In the genomic region with DNA sequence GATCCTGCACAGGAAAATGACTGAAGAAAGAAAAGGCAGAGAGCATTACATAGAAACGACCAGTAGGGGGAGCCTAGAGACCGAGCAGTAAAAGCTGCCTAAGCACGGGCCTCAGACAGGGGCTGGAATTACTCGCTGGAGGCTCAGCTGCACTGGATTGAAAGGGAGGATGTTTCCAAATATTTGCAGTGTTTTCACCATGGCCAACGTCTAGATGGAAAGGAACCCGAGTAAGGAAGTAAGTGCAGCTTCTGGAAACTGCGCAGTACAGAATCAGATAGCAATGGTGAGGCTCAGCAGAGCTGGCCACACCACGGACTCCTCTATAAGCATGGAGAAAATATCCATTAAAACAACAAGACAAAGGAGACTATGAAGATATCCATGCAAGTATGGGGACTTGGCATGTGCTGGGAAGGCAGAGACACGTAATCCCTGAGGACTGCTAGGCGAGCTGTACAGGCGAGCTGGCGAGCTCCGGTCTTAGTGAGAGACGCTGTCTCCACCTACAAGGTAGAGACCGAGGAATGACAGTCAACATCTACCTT, we compare ENCODE assay signal across 8 mouse cellular contexts.
DNase-seq lines count a peak whose midpoint lies in the region; ATAC-seq and TF ChIP-seq lines count a peak whose summit lies in the region.

No protein-coding gene starts in this region.

- H3K4me2 ChIP-seq in heart, postnatal 0 days (ENCODE audit: low read depth, low read length): no peak overlapping the region
- H3K4me2 ChIP-seq in liver, embryonic 12.5 days: no peak overlapping the region

- no peak overlapping the region for H3K9ac ChIP-seq in ES-Bruce4 (ENCODE audit: low read depth, poor library complexity, severe bottlenecking)
- H3K9ac ChIP-seq in heart, postnatal 0 days (replicated peaks; ENCODE audit: low read depth, low read length): no peak overlapping the region
- no peak overlapping the region for H3K9ac ChIP-seq in liver, embryonic 12.5 days

- no peak overlapping the region for H3K27ac ChIP-seq in ES-Bruce4 (ENCODE audit: insufficient read depth, low read length)
- no peak overlapping the region for H3K27ac ChIP-seq in heart, postnatal 0 days (ENCODE audit: low read depth)
- no peak overlapping the region for H3K27ac ChIP-seq in liver, embryonic 12.5 days

- TF ChIP-seq POLR2A in ES-Bruce4 (IDR thresholded peaks at IDR 0.05; ENCODE audit: insufficient read depth, low read length): no peak

- H3K9me3 ChIP-seq in ES-Bruce4 (replicated peaks; ENCODE audit: control insufficient read depth, insufficient read depth, low read length, poor library complexity, severe bottlenecking): no peaks in the 10 kb centered on the region
- H3K9me3 ChIP-seq in heart, postnatal 0 days (replicated peaks; ENCODE audit: control insufficient read depth, low read length): no peaks in the 10 kb centered on the region
- H3K9me3 ChIP-seq in liver, embryonic 12.5 days (replicated peaks): no peaks in the 10 kb centered on the region

- no peak for TF ChIP-seq EP300 in ES-Bruce4 (IDR thresholded peaks at IDR 0.05; ENCODE audit: insufficient read depth, low read depth, low read length)
- no peak for TF ChIP-seq EP300 in heart, postnatal 0 days (IDR thresholded peaks at IDR 0.05; ENCODE audit: low read depth)

- TF ChIP-seq CTCF in ES-Bruce4 (IDR thresholded peaks at IDR 0.05; ENCODE audit: low read depth, low read length): peak; percentile 66
- peak; percentile 97 for TF ChIP-seq CTCF in heart, postnatal 0 days (IDR thresholded peaks at IDR 0.05; ENCODE audit: low read depth)

- peak; percentile 79 for DNase-seq in brain, embryonic 18.5 days (ENCODE audit: low read depth, low spot score)
- DNase-seq in heart, postnatal 0 days (ENCODE audit: low spot score): peak; percentile 88
- DNase-seq in kidney, postnatal 14 days: peak; percentile 77
- peak; percentile 62 for DNase-seq in neural tube, embryonic 10.5 days (ENCODE audit: extremely low spot score, low spot score)
- peak; percentile 78 for DNase-seq in telencephalon, adult 2 months (ENCODE audit: low read depth, low spot score)

- H3K4me1 ChIP-seq in ES-Bruce4 (ENCODE audit: control insufficient read depth, insufficient read depth, low read length): no peaks in the 10 kb centered on the region
- 0 out of 2 replicates have a peak, but pooled peaks cover 5% of the 10 kb centered on the region for H3K4me1 ChIP-seq in heart, postnatal 0 days (ENCODE audit: control insufficient read depth, insufficient read depth)
- no peaks in the 10 kb centered on the region for H3K4me1 ChIP-seq in liver, embryonic 12.5 days

- WGBS in heart, postnatal 0 days: 45% methylated on average over 15 of the region's 15 CpGs
- 50% methylated on average over 15 of the region's 15 CpGs for WGBS in liver, embryonic 12.5 days (ENCODE audit: insufficient replicate concordance)

- no peaks in the 10 kb centered on the region for H3K27me3 ChIP-seq in ES-Bruce4 (ENCODE audit: control insufficient read depth, insufficient read depth, low read length, poor library complexity, severe bottlenecking)
- no peaks in the 10 kb centered on the region for H3K27me3 ChIP-seq in heart, postnatal 0 days (ENCODE audit: control insufficient read depth, insufficient read depth, low read length)
- H3K27me3 ChIP-seq in liver, embryonic 12.5 days (replicated peaks): no peaks in the 10 kb centered on the region

- ATAC-seq in erythroblast, adult 5-6 weeks (replicated peaks; ENCODE audit: low FRiP score, poor library complexity, severe bottlenecking): 0 out of 2 replicates have a peak, but pooled peaks have one; percentile 71
- ATAC-seq in heart, postnatal 0 days (ENCODE audit: insufficient read depth, low read depth): peak; percentile 75
- ATAC-seq in liver, embryonic 12.5 days: peak; percentile 54

- no peaks in the 10 kb centered on the region for H3K36me3 ChIP-seq in ES-Bruce4 (ENCODE audit: control insufficient read depth, insufficient read depth, low read length, poor library complexity, severe bottlenecking)
- H3K36me3 ChIP-seq in heart, postnatal 0 days (replicated peaks; ENCODE audit: control insufficient read depth, insufficient read depth, low read length): no peaks in the 10 kb centered on the region
- no peaks in the 10 kb centered on the region for H3K36me3 ChIP-seq in liver, embryonic 12.5 days

- no peak overlapping the region for H3K4me3 ChIP-seq in ES-Bruce4 (ENCODE audit: low read depth, low read length)
- H3K4me3 ChIP-seq in heart, postnatal 0 days (ENCODE audit: low read depth, low read length): no peak overlapping the region
- no peak overlapping the region for H3K4me3 ChIP-seq in liver, embryonic 12.5 days
